Mouse (Mus musculus): ENCODE data around the gene Nup205. TPM values are rescaled to one million over a fixed set of nuclear protein-coding genes. Genes with fewer than 3 reads are reported as not detected.
A peak's percentile ranks its signal among the peaks of the same experiment; 100 is the strongest.

Nup205 gene
- polyA plus RNA-seq, 1 experiment: 21.5 TPM

DNA sequence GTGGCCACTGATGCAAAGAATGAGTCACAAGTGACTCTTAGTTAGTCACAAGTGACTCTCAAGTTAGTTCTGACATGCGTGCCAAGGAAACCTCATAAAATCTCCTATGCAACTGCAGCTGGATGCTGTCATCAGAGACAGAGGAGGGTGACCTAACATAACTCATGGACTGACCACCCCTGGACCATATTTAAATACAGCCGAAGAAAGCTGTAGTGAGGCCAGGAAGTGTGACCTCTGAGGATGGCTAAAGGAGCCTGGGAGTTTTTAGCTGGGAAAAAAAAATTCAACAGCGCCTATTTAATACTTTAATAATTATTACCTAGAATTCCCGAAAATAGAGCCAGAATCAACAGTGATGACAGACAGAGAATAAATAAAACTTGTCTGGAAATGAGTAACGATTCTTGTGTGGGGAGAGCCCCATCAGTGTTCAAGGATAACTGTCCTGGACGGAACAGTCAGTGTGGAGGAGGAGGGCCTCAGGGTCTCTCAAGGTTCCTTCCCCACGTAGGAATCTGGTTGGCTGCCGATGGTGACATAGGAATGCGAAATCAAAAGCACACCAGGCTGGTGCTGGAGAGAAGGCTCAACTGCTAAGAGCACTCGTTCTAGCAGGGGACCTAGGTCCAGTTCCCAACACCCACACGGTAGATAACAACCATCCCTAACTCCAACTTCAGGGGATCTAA, 96.3 kb downstream of the Nup205 start:
- Histone ChIP-seq H3K27ac (ENCODE audit: insufficient read depth, low read length) (no peak overlapping the region), H3K4me3 (ENCODE audit: insufficient read depth, low read length) (no peak overlapping the region), H3K4me1 (ENCODE audit: control insufficient read depth, insufficient read depth, low read length) (no peaks in the 10 kb centered on the region)
- TF ChIP-seq CTCF (IDR thresholded peaks at IDR 0.05; ENCODE audit: extremely low read depth, insufficient read depth, low read length): no peak
- TF ChIP-seq POLR2A (IDR thresholded peaks at IDR 0.05; ENCODE audit: extremely low read depth, insufficient read depth, low read length): no peak

DNA sequence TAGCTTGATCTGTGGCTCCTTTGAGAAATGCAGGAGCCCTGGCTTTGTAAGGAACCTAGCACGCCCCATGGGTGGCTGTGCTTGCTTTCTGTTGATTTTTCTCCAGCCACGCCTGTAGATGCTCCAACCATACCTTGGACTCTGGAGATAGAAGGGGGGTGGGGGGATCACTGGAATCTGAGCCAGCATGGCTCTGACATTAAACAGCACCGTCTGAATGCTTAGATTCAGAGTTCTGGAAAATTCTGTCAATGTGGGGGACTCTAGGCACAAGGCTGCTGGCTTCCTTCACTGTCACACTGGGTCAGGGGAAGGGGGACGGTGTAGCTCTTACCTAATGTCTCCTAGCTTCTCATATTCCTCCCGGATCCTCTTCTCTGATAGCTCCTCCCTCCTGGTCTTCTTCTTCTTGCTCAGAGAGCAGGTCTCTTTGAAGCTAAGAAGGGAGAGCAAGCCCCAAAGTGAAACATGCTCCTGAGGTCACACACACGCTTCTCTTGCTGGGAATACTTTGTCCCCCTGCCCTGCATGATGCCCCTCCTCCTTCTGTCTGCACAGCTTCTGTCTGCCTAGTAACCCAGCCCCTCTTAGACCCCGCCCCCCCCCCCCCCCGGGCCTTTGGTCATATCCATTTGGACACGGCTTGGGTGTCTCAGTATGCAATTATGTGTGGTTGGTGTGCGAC, 100.8 kb downstream of the Nup205 start:
- Histone ChIP-seq H3K27ac (ENCODE audit: insufficient read depth, low read length) (no peak overlapping the region), H3K4me3 (ENCODE audit: insufficient read depth, low read length) (no peak overlapping the region), H3K4me1 (ENCODE audit: control insufficient read depth, insufficient read depth, low read length) (no peaks in the 10 kb centered on the region)
- TF ChIP-seq CTCF (IDR thresholded peaks at IDR 0.05; ENCODE audit: extremely low read depth, insufficient read depth, low read length): no peak
- no peak for TF ChIP-seq POLR2A (IDR thresholded peaks at IDR 0.05; ENCODE audit: extremely low read depth, insufficient read depth, low read length)

GRCm38 (mm10) chr6:35279306-35279705, 102.1 kb downstream of the Nup205 start:
- Histone ChIP-seq H3K27ac (ENCODE audit: insufficient read depth, low read length) (no peak overlapping the region), H3K4me1 (ENCODE audit: control insufficient read depth, insufficient read depth, low read length) (no peaks in the 10 kb centered on the region), H3K4me3 (ENCODE audit: insufficient read depth, low read length) (no peak overlapping the region)
- TF ChIP-seq POLR2A (IDR thresholded peaks at IDR 0.05; ENCODE audit: extremely low read depth, insufficient read depth, low read length) (no peak), CTCF (IDR thresholded peaks at IDR 0.05; ENCODE audit: extremely low read depth, insufficient read depth, low read length) (no peak)

GRCm38 (mm10) chr6:35288114-35288761, 111.0 kb downstream of the Nup205 start:
- TF ChIP-seq CTCF (IDR thresholded peaks at IDR 0.05; ENCODE audit: extremely low read depth, insufficient read depth, low read length) (0 out of 2 replicates have a peak, but pooled peaks have one; percentile 8), POLR2A (IDR thresholded peaks at IDR 0.05; ENCODE audit: extremely low read depth, insufficient read depth, low read length) (no peak)
- no peak overlapping the region for H3K4me3 ChIP-seq (ENCODE audit: insufficient read depth, low read length)
- peaks cover 2% of the 10 kb centered on the region; the same call in 1 of the 2 replicates for H3K4me1 ChIP-seq (ENCODE audit: control insufficient read depth, insufficient read depth, low read length)
- H3K27ac ChIP-seq (ENCODE audit: insufficient read depth, low read length): no peak overlapping the region

DNA sequence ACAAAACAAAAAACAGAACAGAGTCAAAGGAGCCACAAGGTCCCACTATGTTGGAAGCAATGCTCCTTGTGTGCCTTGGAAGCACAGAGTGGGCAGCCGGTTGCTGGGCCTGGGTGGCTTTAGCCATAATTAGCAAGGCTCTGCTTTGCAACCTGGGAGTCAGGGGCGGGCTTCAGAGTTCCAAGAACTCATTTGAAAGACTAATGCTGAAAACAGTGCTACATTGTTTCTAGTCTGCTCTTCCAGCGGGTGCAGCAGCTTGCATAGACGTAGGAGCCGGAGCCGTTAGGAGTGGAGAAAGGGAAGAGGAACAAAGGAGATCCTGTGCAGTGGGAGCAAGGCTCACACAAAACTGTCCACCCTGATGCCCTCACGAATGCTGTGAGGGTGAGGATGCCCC, 111.7 kb downstream of the Nup205 start:
- Histone ChIP-seq H3K4me3 (ENCODE audit: insufficient read depth, low read length) (no peak overlapping the region), H3K4me1 (ENCODE audit: control insufficient read depth, insufficient read depth, low read length) (peaks cover 2% of the 10 kb centered on the region; the same call in 1 of the 2 replicates), H3K27ac (ENCODE audit: insufficient read depth, low read length) (no peak overlapping the region)
- no peak for TF ChIP-seq CTCF (IDR thresholded peaks at IDR 0.05; ENCODE audit: extremely low read depth, insufficient read depth, low read length)
- no peak for TF ChIP-seq POLR2A (IDR thresholded peaks at IDR 0.05; ENCODE audit: extremely low read depth, insufficient read depth, low read length)

- Histone ChIP-seq H3K4me3 (ENCODE audit: insufficient read depth, low read length) (no peak overlapping the region), H3K27ac (ENCODE audit: insufficient read depth, low read length) (no peak overlapping the region), H3K4me1 (ENCODE audit: control insufficient read depth, insufficient read depth, low read length) (peaks cover 2% of the 10 kb centered on the region; the same call in 1 of the 2 replicates)
- TF ChIP-seq POLR2A (IDR thresholded peaks at IDR 0.05; ENCODE audit: extremely low read depth, insufficient read depth, low read length): no peak
- no peak for TF ChIP-seq CTCF (IDR thresholded peaks at IDR 0.05; ENCODE audit: extremely low read depth, insufficient read depth, low read length)
Observed at GRCm38 (mm10) chr6:35289676-35290075, 112.5 kb downstream of the Nup205 start.

GRCm38 (mm10) chr6:35294964-35295363, 117.7 kb downstream of the Nup205 start:
- Histone ChIP-seq H3K27ac (ENCODE audit: insufficient read depth, low read length) (no peak overlapping the region), H3K4me1 (ENCODE audit: control insufficient read depth, insufficient read depth, low read length) (peaks cover 3% of the 10 kb centered on the region), H3K4me3 (ENCODE audit: insufficient read depth, low read length) (no peak overlapping the region)
- TF ChIP-seq POLR2A (IDR thresholded peaks at IDR 0.05; ENCODE audit: extremely low read depth, insufficient read depth, low read length): no peak
- no peak for TF ChIP-seq CTCF (IDR thresholded peaks at IDR 0.05; ENCODE audit: extremely low read depth, insufficient read depth, low read length)

DNA sequence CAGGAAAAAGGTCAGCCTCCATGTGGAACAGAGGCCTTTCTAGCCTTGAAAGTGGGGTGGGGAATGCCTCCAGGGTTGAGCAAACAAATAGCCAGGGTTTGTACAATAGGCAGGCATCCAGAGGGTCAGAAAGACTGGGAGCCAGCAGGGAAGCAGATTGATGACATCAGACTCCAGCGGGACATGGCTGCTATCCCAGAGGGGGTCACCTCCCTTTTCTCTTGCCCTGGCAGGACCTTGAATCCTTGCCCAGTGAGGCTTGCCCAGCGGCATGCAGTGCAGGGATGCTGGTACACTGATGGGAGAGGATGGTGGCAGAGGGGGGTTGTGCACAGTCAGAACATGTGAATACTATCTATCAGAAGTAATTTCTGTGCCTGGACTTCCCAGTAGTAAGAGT, 119.8 kb downstream of the Nup205 start:
- Histone ChIP-seq H3K4me3 (ENCODE audit: insufficient read depth, low read length) (no peak overlapping the region), H3K4me1 (ENCODE audit: control insufficient read depth, insufficient read depth, low read length) (peaks cover 3% of the 10 kb centered on the region), H3K27ac (ENCODE audit: insufficient read depth, low read length) (no peak overlapping the region)
- TF ChIP-seq POLR2A (IDR thresholded peaks at IDR 0.05; ENCODE audit: extremely low read depth, insufficient read depth, low read length) (no peak), CTCF (IDR thresholded peaks at IDR 0.05; ENCODE audit: extremely low read depth, insufficient read depth, low read length) (no peak)

Other genes with a start within 250 kb of the Nup205 start
- 0.84 and 0.85 TPM in 2 replicates for gene Slc23a4, start 189.0 kb upstream of the Nup205 start, polyA plus RNA-seq (2012; rRNA removed)
- 22.9 and 24.2 TPM in 2 replicates for gene Cnot4, start 43.7 kb upstream of the Nup205 start, polyA plus RNA-seq (2012; rRNA removed)
- gene Slc13a4, start 130.7 kb downstream of the Nup205 start, polyA plus RNA-seq (2012; rRNA removed): 7.8 and 9.5 TPM in 2 replicates
- 1.3 and 2.0 TPM in 2 replicates for gene Fam180a, start 148.7 kb downstream of the Nup205 start, polyA plus RNA-seq (2012; rRNA removed)